Mouse (Mus musculus): ENCODE measurements around the gene Ifnz.
"Not testable (repeated sequence)": the region's sequence is repeated elsewhere in the genome, so short reads cannot be mapped to it uniquely, and the experiment has no call there.

GRCm38 (mm10) chr4:88797097-88797496 is 15.2 kb downstream of the Ifnz start, which contains the start of gene Gm13279:
- TF ChIP-seq GATA1, TAL1 (IDR thresholded peaks at IDR 0.05; ENCODE audit: low read length): not testable (repeated sequence)
